Mouse (Mus musculus) embryonic facial prominence, embryonic 13.5 days (tissue): ENCODE data around the gene Numa1. TPM values are rescaled to one million over a fixed set of nuclear protein-coding genes. Genes with fewer than 3 reads are reported as not detected.
"Not testable (repeated sequence)": the region's sequence is repeated elsewhere in the genome, so short reads cannot be mapped to it uniquely, and the experiment has no call there.

Experiments
- ATAC-seq: fragments of 200-750 bp; cut with Nextera tagmentation; 2 replicates; pipeline ENCODE4 v1.8.0; 2017; ENCODE audit warnings: low read depth; ENCODE audit not compliant: insufficient number of reproducible peaks, insufficient read depth, low FRiP score, low TSS enrichment
- H3K27ac ChIP-seq: fragments of 300-500 bp; sonication (generic); 2 replicates; pipeline ENCODE4 v1.5.1; 2015; ENCODE audit warnings: moderate library complexity, mild to moderate bottlenecking, inconsistent platforms
- H3K27me3 ChIP-seq: fragments of 300-500 bp; sonication (generic); 2 replicates; pipeline ENCODE4 v1.6.1; 2015; ENCODE audit warnings: mild to moderate bottlenecking, inconsistent platforms
- H3K36me3 ChIP-seq: fragments of 300-500 bp; sonication (generic); 2 replicates; pipeline ENCODE4 v1.6.1; 2015; ENCODE audit warnings: mild to moderate bottlenecking, inconsistent platforms
- H3K4me1 ChIP-seq: fragments of 300-500 bp; sonication (generic); 2 replicates; pipeline ENCODE4 v1.6.1; 2015; ENCODE audit warnings: inconsistent platforms
- H3K4me2 ChIP-seq: fragments of 300-500 bp; sonication (generic); 2 replicates; pipeline ENCODE4 v1.6.1; 2015; ENCODE audit warnings: moderate library complexity, mild to moderate bottlenecking, inconsistent platforms
- H3K4me3 ChIP-seq: fragments of 300-500 bp; sonication (generic); 2 replicates; pipeline ENCODE4 v1.5.1; 2015; ENCODE audit warnings: mild to moderate bottlenecking, inconsistent platforms
- H3K9ac ChIP-seq: fragments of 300-500 bp; sonication (generic); 2 replicates; pipeline ENCODE4 v1.6.1; 2015; ENCODE audit warnings: mild to moderate bottlenecking, inconsistent platforms
- H3K9me3 ChIP-seq: fragments of 300-500 bp; sonication (generic); 2 replicates; pipeline ENCODE4 v1.6.1; 2016; ENCODE audit warnings: inconsistent platforms
- WGBS: fragments of 180-500 bp; shearing (Covaris S2); methylation state at CpG from one replicate; pipeline ENCODE4 v1.1.7; 2015; ENCODE audit warnings: mixed read lengths; 5-methylcytosine and 5-hydroxymethylcytosine counted together
- polyA plus RNA-seq: library from polyadenylated mRNA; unstranded; fragments of >200 nt; fragmentation: Nextera tagmentation; extraction: Ambion mirVana; gene quantifications from 2 replicates; pipeline ENCODE4 v1.2.1, GENCODE M21; 2015

Numa1 gene
- polyA plus RNA-seq, 1 experiment from 2014 or later: 90.9 TPM

GRCm38 (mm10) chr7:101937569-101937968, 3.7 kb downstream of the Numa1 start:
- H3K9ac ChIP-seq: no peak overlapping the region
- peaks cover 18% of the 10 kb centered on the region for H3K4me1 ChIP-seq
- 97% methylated on average over 4 of the region's 4 CpGs for WGBS
- no peaks in the 10 kb centered on the region for H3K27me3 ChIP-seq
- no peaks in the 10 kb centered on the region for H3K9me3 ChIP-seq
- no peak overlapping the region for H3K4me3 ChIP-seq
- no peak overlapping the region for H3K27ac ChIP-seq
- no peak overlapping the region for H3K4me2 ChIP-seq
- no peak for ATAC-seq
- peaks cover 10% of the 10 kb centered on the region for H3K36me3 ChIP-seq

DNA sequence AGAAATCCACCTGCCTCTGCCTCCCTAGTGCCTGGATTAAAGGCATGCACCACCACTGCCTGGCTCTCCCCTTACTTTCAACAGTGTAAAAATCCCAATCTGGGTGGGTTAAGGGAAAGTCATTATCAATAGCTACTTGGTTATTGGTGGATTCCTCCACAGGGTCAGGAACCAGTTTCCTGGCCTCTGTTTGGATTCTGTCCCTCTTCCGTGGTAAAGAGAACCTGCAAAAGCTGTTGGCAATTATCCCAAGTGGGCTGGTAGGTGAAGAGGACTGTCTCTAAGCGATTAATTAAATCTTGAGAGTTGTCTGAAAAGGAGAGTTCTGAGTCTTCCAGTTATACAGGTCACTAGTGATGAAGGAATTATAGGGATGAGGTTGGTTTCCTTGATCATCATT, 4.4 kb downstream of the Numa1 start:
- no peaks in the 10 kb centered on the region for H3K27me3 ChIP-seq
- no peak for ATAC-seq
- no peak overlapping the region for H3K4me3 ChIP-seq
- no peak overlapping the region for H3K27ac ChIP-seq
- H3K9ac ChIP-seq: no peak overlapping the region
- 84% methylated on average over 2 of the region's 2 CpGs for WGBS
- no peak overlapping the region for H3K4me2 ChIP-seq
- H3K4me1 ChIP-seq: peaks cover 14% of the 10 kb centered on the region
- H3K36me3 ChIP-seq: peaks cover 10% of the 10 kb centered on the region
- H3K9me3 ChIP-seq: no peaks in the 10 kb centered on the region

DNA sequence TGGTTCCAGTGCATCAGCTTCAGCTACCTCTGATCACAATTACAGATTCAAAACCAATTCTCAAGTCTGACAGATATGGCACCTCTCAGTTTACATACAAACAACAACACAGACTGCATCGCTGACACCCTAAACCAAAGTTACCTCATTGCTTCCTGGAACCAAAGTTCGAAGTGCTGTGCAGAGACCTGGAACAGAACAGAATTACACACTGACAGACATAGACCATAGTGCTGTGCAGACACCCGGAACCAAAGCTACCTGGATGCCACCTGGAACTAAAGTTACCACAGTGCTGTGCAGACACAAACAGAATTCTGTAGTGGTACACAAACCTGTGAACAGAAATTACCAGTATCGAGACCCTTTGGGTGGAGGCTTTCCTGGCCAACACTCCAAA, 5.8 kb downstream of the Numa1 start:
- WGBS: 90% methylated on average over 4 of the region's 4 CpGs
- Histone ChIP-seq H3K4me3 (no peak overlapping the region), H3K9me3 (no peaks in the 10 kb centered on the region), H3K27me3 (no peaks in the 10 kb centered on the region), H3K27ac (no peak overlapping the region), H3K9ac (no peak overlapping the region), H3K36me3 (peaks cover 10% of the 10 kb centered on the region), H3K4me2 (no peak overlapping the region), H3K4me1 (peaks cover 13% of the 10 kb centered on the region)
- ATAC-seq: no peak

DNA sequence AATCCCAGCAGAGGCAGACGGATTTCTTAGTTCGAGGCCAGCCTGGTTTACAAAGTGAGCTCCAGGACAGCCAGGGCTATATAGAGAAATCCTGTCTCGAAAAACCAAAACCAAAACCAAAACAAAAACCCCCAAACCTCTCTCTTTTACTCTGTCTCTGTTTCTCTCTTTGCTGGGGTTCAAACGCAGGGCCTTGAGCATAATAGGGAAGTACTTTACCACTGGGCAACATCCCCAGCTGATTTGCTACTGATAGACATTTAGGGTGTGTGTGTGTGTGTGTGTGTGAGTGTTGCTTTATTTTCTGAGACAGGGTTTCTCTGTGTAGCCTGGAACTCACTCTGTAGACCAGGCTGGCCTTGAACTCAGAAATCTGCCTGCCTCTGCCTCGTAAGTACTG, 15.1 kb downstream of the Numa1 start:
- H3K36me3 ChIP-seq, H3K27ac ChIP-seq, H3K9me3 ChIP-seq, ATAC-seq, H3K4me2 ChIP-seq, H3K4me1 ChIP-seq, H3K9ac ChIP-seq, H3K4me3 ChIP-seq, H3K27me3 ChIP-seq: not testable (repeated sequence)
- 93% methylated on average over 5 of the region's 5 CpGs for WGBS

- no peak for ATAC-seq
- Histone ChIP-seq H3K27ac (no peak overlapping the region), H3K9ac (no peak overlapping the region), H3K36me3 (no peaks in the 10 kb centered on the region), H3K4me2 (no peak overlapping the region), H3K4me1 (no peaks in the 10 kb centered on the region), H3K27me3 (no peaks in the 10 kb centered on the region), H3K9me3 (no peaks in the 10 kb centered on the region), H3K4me3 (no peak overlapping the region)
- 72% methylated on average over 1 of the region's 1 CpGs for WGBS
Measured at GRCm38 (mm10) chr7:101951648-101952047, 17.7 kb downstream of the Numa1 start.

- WGBS: 56% methylated on average over 2 of the region's 2 CpGs
- H3K36me3 ChIP-seq: 0 out of 2 replicates have a peak, but pooled peaks cover 2% of the 10 kb centered on the region
- no peaks in the 10 kb centered on the region for H3K27me3 ChIP-seq
- no peaks in the 10 kb centered on the region for H3K4me1 ChIP-seq
- no peak overlapping the region for H3K4me2 ChIP-seq
- no peak for ATAC-seq
- H3K4me3 ChIP-seq: no peak overlapping the region
- H3K27ac ChIP-seq: no peak overlapping the region
- no peak overlapping the region for H3K9ac ChIP-seq
- H3K9me3 ChIP-seq: no peaks in the 10 kb centered on the region
Measured at GRCm38 (mm10) chr7:101952098-101952497, 18.2 kb downstream of the Numa1 start.

GRCm38 (mm10) chr7:101954163-101954562, 20.3 kb downstream of the Numa1 start:
- Histone ChIP-seq H3K36me3 (0 out of 2 replicates have a peak, but pooled peaks cover 2% of the 10 kb centered on the region), H3K4me1 (no peaks in the 10 kb centered on the region), H3K27me3 (no peaks in the 10 kb centered on the region), H3K4me3 (no peak overlapping the region), H3K9me3 (no peaks in the 10 kb centered on the region), H3K4me2 (no peak overlapping the region), H3K27ac (no peak overlapping the region), H3K9ac (no peak overlapping the region)
- 93% methylated on average over 2 of the region's 2 CpGs for WGBS
- ATAC-seq: no peak

- H3K4me3 ChIP-seq: no peak overlapping the region
- H3K27ac ChIP-seq: no peak overlapping the region
- H3K36me3 ChIP-seq: 0 out of 2 replicates have a peak, but pooled peaks cover 2% of the 10 kb centered on the region
- no peaks in the 10 kb centered on the region for H3K9me3 ChIP-seq
- H3K4me1 ChIP-seq: no peaks in the 10 kb centered on the region
- 91% methylated on average over 2 of the region's 2 CpGs for WGBS
- no peaks in the 10 kb centered on the region for H3K27me3 ChIP-seq
- no peak overlapping the region for H3K4me2 ChIP-seq
- H3K9ac ChIP-seq: no peak overlapping the region
- ATAC-seq: no peak
Measured at GRCm38 (mm10) chr7:101955276-101955675, 21.4 kb downstream of the Numa1 start.

DNA sequence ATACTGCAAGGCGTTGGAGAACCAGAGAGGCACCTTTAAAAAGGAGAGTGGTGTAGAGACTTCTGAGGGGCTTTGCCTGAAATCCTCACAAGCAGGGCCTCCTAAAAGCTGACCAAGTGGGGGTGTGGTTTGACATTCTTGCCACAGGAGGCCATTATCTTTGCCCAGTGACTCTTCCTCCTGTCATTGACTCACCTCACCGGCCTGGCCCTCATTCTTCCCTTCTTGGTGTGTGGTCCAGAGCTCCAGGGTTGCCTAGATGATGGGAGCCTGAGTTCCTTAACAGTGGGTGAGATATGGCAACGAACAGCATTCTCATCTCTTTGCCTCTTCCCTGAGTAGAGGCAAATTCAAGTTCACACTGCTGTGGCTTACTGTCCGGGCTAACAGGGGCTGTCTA, 22.0 kb downstream of the Numa1 start:
- Histone ChIP-seq H3K4me1 (no peaks in the 10 kb centered on the region), H3K9ac (no peak overlapping the region), H3K27me3 (no peaks in the 10 kb centered on the region), H3K9me3 (no peaks in the 10 kb centered on the region), H3K36me3 (0 out of 2 replicates have a peak, but pooled peaks cover 2% of the 10 kb centered on the region), H3K27ac (no peak overlapping the region), H3K4me3 (no peak overlapping the region), H3K4me2 (no peak overlapping the region)
- 75% methylated on average over 4 of the region's 4 CpGs for WGBS
- no peak for ATAC-seq

GRCm38 (mm10) chr7:101956481-101956880, 22.6 kb downstream of the Numa1 start:
- 88% methylated on average over 1 of the region's 1 CpGs for WGBS
- H3K4me2 ChIP-seq: no peak overlapping the region
- H3K36me3 ChIP-seq: 0 out of 2 replicates have a peak, but pooled peaks cover 2% of the 10 kb centered on the region
- no peak overlapping the region for H3K27ac ChIP-seq
- no peaks in the 10 kb centered on the region for H3K9me3 ChIP-seq
- H3K4me3 ChIP-seq: no peak overlapping the region
- ATAC-seq: no peak
- H3K9ac ChIP-seq: no peak overlapping the region
- H3K4me1 ChIP-seq: no peaks in the 10 kb centered on the region
- H3K27me3 ChIP-seq: no peaks in the 10 kb centered on the region

- Histone ChIP-seq H3K4me3 (no peak overlapping the region), H3K4me2 (no peak overlapping the region), H3K36me3 (0 out of 2 replicates have a peak, but pooled peaks cover 2% of the 10 kb centered on the region), H3K9me3 (no peaks in the 10 kb centered on the region), H3K27ac (no peak overlapping the region), H3K4me1 (no peaks in the 10 kb centered on the region), H3K27me3 (no peaks in the 10 kb centered on the region), H3K9ac (no peak overlapping the region)
- no peak for ATAC-seq
- WGBS: 92% methylated on average over 5 of the region's 5 CpGs
Measured at GRCm38 (mm10) chr7:101956911-101957310, 23.0 kb downstream of the Numa1 start.

DNA sequence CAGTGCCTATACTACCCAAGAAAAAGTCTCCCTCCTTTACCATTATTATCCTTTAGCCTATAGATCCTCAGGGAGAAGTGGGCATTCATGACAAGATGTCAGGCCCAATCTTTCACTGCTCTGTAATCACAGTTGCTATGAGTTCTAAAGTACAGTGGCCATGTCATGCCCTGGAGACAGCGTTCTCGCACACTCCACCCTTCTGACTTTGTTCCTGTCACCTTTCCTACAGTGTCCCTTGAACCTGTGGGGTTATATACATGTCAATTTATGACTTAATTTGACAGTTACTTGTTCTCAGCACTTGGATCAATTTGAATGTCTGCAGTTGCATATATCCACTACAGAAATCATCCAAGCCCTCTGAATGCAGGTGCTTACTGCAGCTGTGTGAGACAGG, 28.9 kb downstream of the Numa1 start:
- Histone ChIP-seq H3K4me3 (no peak overlapping the region), H3K36me3 (no peaks in the 10 kb centered on the region), H3K4me2 (no peak overlapping the region), H3K27me3 (no peaks in the 10 kb centered on the region), H3K27ac (no peak overlapping the region), H3K9me3 (no peaks in the 10 kb centered on the region), H3K9ac (no peak overlapping the region), H3K4me1 (peaks cover 5% of the 10 kb centered on the region)
- no peak for ATAC-seq
- WGBS: 93% methylated on average over 2 of the region's 2 CpGs

- H3K36me3 ChIP-seq: no peaks in the 10 kb centered on the region
- ATAC-seq: no peak
- H3K9ac ChIP-seq: no peak overlapping the region
- H3K27ac ChIP-seq: no peak overlapping the region
- H3K4me3 ChIP-seq: no peak overlapping the region
- 97% methylated on average over 2 of the region's 2 CpGs for WGBS
- no peaks in the 10 kb centered on the region for H3K27me3 ChIP-seq
- no peaks in the 10 kb centered on the region for H3K9me3 ChIP-seq
- H3K4me2 ChIP-seq: no peak overlapping the region
- H3K4me1 ChIP-seq: peaks cover 11% of the 10 kb centered on the region
Measured at GRCm38 (mm10) chr7:101963621-101964020, 29.7 kb downstream of the Numa1 start.
